Mouse (Mus musculus): ENCODE measurements around the gene Rhobtb3.

Gene Rhobtb3

DNA sequence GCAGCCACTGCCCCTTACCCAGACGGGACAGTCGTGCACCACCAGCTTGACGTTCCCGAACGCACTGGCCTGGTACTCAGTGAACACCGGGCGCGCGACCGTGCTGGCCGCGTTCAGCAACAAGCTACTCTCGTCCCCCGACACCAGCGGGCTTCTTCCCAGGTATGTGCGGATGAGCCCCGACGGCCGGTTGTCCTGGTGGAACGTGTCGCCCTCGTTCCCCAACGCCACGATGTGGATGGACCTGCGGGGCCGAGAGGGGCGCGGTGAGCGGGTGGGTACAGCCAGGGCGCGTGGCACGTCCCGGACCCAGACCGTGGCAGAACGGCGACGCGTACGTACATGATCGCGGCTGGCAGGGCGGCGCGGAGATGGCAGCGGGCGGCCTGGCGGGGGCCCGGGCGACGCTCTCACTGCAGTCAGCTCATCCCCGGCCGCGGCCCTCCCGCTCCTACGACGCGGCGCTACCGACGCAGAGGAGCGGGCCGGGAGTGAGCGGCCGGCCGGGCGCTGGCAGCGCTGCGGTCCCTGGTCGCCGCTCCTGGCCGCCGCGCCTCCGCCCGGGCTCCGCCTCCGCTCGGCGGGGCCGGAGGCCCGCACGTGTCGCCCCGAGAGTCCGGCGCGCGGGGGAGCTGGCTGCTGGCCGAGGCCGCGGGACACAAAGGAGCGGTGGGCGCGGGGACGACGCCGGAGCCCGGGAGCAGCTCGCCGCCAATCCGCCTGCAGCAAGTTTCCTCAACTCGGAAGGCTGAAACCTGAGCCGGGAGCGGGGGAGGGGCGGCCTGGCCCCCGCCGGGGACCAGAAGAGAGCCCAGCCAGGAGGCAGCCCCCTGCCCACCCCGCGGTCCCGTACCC is at the start of gene Rhobtb3:
TSS of gene Rhobtb3 (minus strand) at position 737 of the 855 bp plus-strand sequence.
- no peak for TF ChIP-seq GATA4 (IDR thresholded peaks at IDR 0.05; ENCODE audit: insufficient replicate concordance, low read length)

DNA sequence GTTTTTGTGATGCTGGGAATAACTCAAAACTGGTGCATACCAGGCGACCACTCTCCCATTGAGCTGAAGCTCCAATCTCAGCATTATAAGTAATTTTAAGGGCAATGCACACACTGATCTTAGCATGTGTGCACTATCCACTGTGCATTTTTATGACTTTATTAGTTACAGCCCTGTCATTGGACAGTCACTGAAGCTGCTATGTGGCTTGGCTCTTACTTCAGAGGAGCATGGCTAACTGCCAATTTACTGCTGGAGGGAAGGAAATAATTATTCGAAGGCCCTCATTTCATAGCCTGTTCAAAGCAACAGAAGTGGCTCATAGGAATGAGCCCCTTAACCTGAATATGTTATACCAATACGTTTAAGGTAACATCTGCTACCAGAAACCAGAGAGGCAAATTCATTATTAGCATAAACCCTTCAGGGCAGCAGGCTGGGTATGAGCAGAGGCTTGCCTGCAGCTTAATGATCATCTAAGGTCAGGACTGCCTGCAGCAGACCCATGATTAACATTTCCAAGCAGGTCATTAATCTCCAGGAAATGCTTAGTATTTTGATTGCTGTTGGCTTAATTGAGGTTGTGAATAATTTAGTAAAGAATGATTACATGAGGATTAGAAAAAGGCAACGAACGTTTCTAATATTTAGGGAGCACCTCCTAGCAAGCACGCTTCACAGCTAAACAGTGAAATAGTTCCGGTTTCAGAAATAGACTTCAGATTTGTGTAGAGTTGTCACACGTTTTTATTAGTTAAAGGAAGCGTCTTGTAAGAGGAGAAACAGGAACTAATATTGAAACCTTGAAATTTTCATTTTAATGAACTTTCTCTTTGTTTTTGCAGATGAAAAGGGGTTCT is 48.7 kb upstream of the Rhobtb3 start:
- TF ChIP-seq GATA4 (IDR thresholded peaks at IDR 0.05; ENCODE audit: insufficient replicate concordance, low read length): no peak

DNA sequence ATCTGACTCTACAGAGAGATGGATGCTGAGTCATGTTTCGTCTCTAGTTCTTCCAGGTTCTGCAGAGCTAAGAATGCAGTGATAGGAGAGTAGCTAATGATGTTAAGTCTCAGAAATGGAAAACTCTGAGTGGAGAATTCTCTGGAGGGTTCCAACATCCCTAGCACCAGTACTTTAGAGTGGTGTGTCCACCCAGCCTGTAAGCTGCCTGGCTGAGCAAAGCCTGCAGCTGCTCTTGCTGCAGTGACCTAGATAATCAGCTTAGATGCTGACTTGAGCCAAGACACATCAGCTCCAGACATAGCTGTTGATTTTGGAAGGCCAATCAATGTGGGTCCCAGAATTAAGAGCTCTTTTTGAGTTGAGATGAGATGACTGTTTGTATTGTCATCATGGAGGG is 44.4 kb upstream of the Rhobtb3 start:
- no peak for TF ChIP-seq GATA4 (IDR thresholded peaks at IDR 0.05; ENCODE audit: insufficient replicate concordance, low read length)

DNA sequence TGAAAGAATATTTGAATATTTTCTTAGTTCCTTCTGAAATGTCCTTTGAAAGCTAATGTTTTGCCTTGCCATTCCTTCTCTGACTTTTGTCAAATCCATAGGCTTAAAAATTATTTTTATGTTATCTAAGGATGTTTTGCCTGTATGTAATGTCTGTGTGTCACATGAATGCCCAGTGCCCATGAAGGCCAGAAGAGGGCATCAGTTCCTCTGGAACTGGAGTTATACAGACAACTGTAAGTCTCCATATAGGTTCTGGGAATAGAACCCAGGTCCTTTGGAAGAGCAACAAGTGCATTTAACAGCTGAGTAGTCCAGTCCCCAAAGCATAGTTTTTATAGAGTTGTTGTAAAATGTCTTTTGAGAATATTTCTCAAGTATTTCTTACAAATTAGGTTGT is 38.2 kb upstream of the Rhobtb3 start:
- TF ChIP-seq GATA4 (IDR thresholded peaks at IDR 0.05; ENCODE audit: insufficient replicate concordance, low read length): no peak

DNA sequence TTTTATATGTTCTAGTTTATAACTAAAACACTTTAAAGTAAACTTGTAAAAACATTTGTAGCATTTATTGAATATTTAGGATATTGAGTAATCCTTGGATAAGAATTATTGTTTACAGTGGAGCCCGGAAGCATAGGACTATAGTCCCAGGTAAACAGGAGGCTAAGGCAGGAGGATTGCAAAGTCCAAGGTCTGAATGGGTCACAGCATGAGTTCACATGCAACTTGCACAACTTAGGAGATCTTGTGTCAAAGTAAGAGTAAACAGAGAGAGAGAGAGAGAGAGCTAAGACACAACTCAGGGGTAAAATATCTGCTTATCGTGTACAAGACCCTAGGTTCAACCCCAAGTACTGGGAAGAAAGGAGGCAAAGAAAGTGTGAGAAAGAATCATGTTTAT is 32.9 kb upstream of the Rhobtb3 start:
- TF ChIP-seq GATA4 (IDR thresholded peaks at IDR 0.05; ENCODE audit: insufficient replicate concordance, low read length): no peak

GRCm38 (mm10) chr13:75976218-75976617 is 32.5 kb upstream of the Rhobtb3 start:
- no peak for TF ChIP-seq GATA4 (IDR thresholded peaks at IDR 0.05; ENCODE audit: insufficient replicate concordance, low read length)

GRCm38 (mm10) chr13:75975629-75976028 is 31.9 kb upstream of the Rhobtb3 start:
- TF ChIP-seq GATA4 (IDR thresholded peaks at IDR 0.05; ENCODE audit: insufficient replicate concordance, low read length): no peak

GRCm38 (mm10) chr13:75974481-75974880 is 30.8 kb upstream of the Rhobtb3 start:
- no peak for TF ChIP-seq GATA4 (IDR thresholded peaks at IDR 0.05; ENCODE audit: insufficient replicate concordance, low read length)

DNA sequence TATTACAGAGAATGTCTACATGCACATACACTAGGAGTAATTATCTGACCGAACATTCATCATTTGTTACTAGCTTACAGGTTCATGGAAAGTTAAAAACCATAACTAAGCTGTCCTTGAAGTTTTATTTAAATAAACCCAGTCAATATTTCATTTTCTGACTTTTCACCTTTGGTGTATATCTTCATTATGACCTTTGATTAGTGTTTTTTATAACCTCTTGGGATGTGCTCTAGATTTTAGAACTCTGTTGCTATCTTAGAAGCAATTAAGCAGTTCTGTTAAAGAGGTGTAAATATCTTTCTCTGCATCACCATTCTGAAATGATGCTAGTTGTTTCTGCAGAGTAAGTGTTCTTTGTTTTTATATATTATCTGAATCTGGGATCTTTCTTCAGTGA is 23.1 kb upstream of the Rhobtb3 start, which contains the start of gene Spata9:
TSS of gene Spata9 (plus strand) at position 301 of the 400 bp plus-strand sequence.
- no peak for TF ChIP-seq GATA4 (IDR thresholded peaks at IDR 0.05; ENCODE audit: insufficient replicate concordance, low read length)

DNA sequence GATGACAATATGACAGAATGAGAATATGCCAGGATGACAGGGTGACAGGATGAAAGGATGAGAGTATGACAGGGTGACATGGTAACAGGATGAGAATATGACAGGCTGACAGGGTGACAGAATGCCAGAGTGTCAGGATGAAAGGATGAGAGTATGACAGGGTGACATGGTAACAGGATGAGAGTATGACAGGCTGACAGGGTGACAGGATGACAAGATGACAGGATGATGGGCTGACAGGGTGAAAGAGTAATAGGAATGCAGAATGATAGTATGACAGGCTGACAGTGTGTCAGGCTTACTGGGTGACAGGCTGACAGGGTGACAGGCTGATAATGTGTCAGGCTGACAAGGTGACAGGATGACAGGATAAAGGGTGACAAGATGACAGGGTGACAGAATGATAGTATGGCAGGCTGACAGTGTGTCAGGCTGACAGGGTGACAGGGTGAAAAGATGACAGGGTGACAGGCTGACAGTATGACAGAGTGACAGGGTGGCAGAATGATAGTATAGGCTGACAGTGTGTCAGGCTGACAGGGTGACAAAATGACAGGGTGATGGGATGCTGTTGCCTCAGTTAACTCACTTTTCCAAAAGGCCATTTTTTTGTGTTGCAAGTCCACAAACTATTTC is 11.8 kb upstream of the Rhobtb3 start:
- TF ChIP-seq GATA4 (IDR thresholded peaks at IDR 0.05; ENCODE audit: insufficient replicate concordance, low read length): no peak

GRCm38 (mm10) chr13:75950295-75950694 is 6.6 kb upstream of the Rhobtb3 start:
- TF ChIP-seq GATA4 (IDR thresholded peaks at IDR 0.05; ENCODE audit: insufficient replicate concordance, low read length): no peak

DNA sequence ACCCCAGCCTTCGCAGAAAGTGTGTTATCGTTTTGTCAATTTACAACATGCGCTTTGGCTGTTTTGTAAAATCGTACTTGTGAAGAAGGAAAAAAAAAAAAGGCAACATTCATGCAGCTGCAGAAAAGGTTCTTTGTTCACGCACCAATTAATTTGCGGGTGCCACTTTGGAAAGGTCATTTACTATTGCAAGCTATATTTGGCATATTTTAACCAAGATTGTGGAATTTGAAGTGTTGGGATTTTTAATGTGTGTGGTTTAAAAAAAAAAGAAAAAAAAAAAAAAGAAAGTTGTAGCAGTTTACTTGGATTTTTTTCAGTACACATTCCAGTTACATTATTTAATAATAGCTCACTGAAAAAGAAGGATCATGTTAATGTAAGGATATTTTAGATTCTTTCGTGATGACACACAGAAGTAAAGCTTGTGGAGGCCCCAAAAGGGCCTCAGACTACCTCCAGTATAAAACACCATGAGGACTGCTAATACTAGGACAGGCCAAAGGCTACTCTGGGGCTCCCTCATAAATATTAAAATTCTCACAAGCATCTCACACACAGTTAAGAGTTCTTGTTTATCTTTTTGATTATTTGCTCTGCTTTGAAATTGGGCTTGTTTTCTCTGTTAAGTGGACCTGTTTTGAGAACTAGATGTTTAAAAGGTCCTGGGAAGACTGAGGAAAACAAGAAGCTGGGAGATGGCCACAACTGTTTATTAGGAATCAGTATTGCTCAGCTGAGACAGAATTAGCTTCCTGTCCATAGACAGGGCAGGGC is 507 bp upstream of the Rhobtb3 start:
- TF ChIP-seq GATA4 (IDR thresholded peaks at IDR 0.05; ENCODE audit: insufficient replicate concordance, low read length): no peak

- no peak for TF ChIP-seq GATA4 (IDR thresholded peaks at IDR 0.05; ENCODE audit: insufficient replicate concordance, low read length)
Measured at GRCm38 (mm10) chr13:75942731-75943130, 994 bp downstream of the Rhobtb3 start.

DNA sequence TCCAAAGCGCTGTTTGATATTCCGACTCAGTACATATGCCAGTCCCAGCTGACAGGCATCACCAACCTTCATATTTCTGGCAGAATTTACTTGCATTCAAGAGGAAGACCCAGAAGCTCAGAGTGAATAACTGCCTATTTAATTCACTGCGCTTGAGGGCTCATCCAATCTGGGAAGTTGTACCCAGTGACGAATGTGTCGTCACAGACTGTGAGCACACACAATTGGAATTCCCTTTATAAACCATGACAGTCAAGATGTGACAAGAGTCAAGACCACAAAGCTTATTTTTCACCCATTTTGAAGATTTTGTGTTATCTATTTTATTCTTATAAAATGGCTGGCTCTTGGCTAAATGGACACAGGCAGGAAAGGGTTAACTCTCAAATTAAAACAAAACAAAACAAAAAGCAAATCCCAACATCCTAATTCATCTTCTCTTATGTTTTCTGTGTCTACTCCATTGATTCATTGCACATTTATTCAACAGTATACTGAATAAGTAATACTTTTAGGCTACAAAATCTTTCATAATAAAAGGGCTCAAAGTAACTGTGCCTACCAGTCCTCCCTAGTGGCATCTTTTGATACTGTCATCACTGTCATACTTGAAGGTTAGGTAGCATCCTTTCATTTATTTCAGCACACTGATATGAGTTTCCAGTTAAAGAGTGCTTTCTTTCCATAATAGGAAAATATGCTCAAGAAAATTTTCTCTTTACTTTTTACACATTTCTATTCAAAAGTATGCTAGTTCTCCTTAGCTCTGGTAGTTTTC is 2.0 kb downstream of the Rhobtb3 start:
- TF ChIP-seq GATA4 (IDR thresholded peaks at IDR 0.05; ENCODE audit: insufficient replicate concordance, low read length): no peak

Measured in liver, adult (tissue).